Mouse (Mus musculus): ENCODE data around the gene Ptpn20. TPM values are rescaled to one million over a fixed set of nuclear protein-coding genes. Genes with fewer than 3 reads are reported as not detected.

Gene Ptpn20
- polyA plus RNA-seq, 1 experiment from 2014 or later: 0.13 TPM

DNA sequence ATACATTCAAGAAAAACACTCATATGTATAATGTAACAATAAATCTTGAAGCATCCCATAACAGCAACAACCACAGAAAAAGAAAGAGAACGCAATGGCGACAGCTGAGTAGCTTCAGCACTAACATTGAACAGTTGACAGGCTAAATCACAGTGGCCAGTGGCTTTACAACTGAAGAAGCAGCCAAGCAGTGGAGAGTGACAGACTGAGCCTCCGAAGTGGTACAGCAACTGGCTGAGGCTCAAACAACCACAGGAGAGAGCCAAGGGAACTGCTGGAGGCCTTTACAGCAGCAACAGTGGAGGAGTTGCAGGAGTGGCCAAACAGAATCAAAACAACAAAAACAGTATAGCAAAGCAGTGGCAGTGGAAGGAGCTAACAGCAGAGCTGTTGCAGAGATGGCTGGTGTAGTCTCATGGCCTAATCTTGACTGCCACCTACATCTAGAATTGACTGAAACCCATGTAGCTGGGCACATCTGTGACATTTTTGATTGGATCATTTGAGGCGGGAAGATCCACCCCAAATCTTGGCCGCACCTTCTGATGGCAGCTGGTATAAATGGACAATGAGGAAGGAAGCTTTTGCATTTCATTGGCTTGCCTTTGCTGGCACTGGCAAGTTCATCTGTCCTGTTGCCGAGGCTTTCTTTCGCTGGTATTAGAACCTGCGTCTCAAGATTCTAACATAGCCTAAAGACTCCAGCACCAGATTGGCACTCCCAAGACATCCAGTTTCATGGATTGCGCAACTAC lies 9.5 kb downstream of the Ptpn20 start:
- ATAC-seq (ENCODE audit: low FRiP score, low TSS enrichment): no peak
- Histone ChIP-seq H3K4me3 (replicated peaks; ENCODE audit: low read depth, low read length) (no peak overlapping the region), H3K36me3 (ENCODE audit: control insufficient read depth, insufficient read depth, low read length) (no peaks in the 10 kb centered on the region), H3K4me2 (ENCODE audit: low read length) (no peak overlapping the region), H3K27me3 (ENCODE audit: control insufficient read depth, insufficient read depth, low read length) (no peaks in the 10 kb centered on the region), H3K9ac (replicated peaks; ENCODE audit: low read length) (no peak overlapping the region), H3K4me1 (ENCODE audit: control insufficient read depth, insufficient read depth, low read length) (no peaks in the 10 kb centered on the region), H3K9me3 (ENCODE audit: control insufficient read depth, low read length) (no peaks in the 10 kb centered on the region), H3K27ac (replicated peaks; ENCODE audit: low read depth, low read length) (no peak overlapping the region)
- no peak for DNase-seq
- whole genome bisulfite sequencing: 94% methylated on average over 9 of the region's 9 CpGs

DNA sequence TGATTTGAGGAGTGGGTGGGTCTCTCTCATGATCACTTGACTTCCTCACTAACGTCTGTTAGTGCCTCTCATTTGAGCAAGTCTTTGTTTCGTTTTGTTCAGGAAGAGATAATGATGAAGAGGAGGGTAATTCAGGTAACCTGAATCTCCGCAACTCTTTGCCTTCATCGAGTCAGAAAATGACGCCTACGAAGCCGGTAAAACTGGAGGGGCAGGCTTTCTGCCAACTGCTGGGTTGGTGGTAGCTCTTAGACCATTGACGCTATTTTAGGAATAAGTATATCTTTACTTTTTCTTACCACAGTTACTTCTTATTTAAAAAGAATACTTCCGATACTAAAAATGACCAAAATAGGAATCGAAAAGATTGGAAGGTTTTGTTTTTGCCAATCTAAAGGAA lies 18.4 kb downstream of the Ptpn20 start:
- H3K27ac ChIP-seq (replicated peaks; ENCODE audit: low read depth, low read length): no peak overlapping the region
- H3K36me3 ChIP-seq (ENCODE audit: control insufficient read depth, insufficient read depth, low read length): no peaks in the 10 kb centered on the region
- no peaks in the 10 kb centered on the region for H3K9me3 ChIP-seq (ENCODE audit: control insufficient read depth, low read length)
- no peaks in the 10 kb centered on the region for H3K27me3 ChIP-seq (ENCODE audit: control insufficient read depth, insufficient read depth, low read length)
- DNase-seq: no peak
- ATAC-seq (ENCODE audit: low FRiP score, low TSS enrichment): no peak
- no peak overlapping the region for H3K4me3 ChIP-seq (replicated peaks; ENCODE audit: low read depth, low read length)
- no peak overlapping the region for H3K4me2 ChIP-seq (ENCODE audit: low read length)
- 92% methylated on average over 10 of the region's 10 CpGs for WGBS
- no peaks in the 10 kb centered on the region for H3K4me1 ChIP-seq (ENCODE audit: control insufficient read depth, insufficient read depth, low read length)
- no peak overlapping the region for H3K9ac ChIP-seq (replicated peaks; ENCODE audit: low read length)

DNA sequence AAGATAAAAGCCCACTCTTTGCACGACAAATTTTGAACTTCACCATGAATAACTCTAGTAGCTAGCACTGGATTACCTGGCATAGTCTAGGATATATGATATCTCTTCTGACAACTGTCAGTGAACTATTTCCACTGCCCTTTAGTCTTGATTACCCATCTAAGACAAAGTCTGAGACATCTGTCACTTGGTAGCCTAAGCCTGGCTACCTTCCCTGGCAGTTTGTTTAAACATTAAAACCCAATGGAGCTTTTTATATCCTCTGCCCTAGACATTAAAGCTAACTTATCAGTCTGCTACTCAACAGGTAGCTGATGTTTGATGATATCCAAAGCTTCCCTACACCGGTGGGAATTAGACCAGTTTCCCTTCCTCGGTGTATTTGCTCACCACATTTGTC lies 36.0 kb downstream of the Ptpn20 start:
- WGBS: 87% methylated on average over 3 of the region's 3 CpGs
- Histone ChIP-seq H3K4me1 (ENCODE audit: control insufficient read depth, insufficient read depth, low read length) (no peaks in the 10 kb centered on the region), H3K4me2 (ENCODE audit: low read length) (no peak overlapping the region), H3K27ac (replicated peaks; ENCODE audit: low read depth, low read length) (no peak overlapping the region), H3K9me3 (ENCODE audit: control insufficient read depth, low read length) (no peaks in the 10 kb centered on the region), H3K4me3 (replicated peaks; ENCODE audit: low read depth, low read length) (no peak overlapping the region), H3K27me3 (ENCODE audit: control insufficient read depth, insufficient read depth, low read length) (no peaks in the 10 kb centered on the region), H3K36me3 (ENCODE audit: control insufficient read depth, insufficient read depth, low read length) (no peaks in the 10 kb centered on the region), H3K9ac (replicated peaks; ENCODE audit: low read length) (no peak overlapping the region)
- no peak for ATAC-seq (ENCODE audit: low FRiP score, low TSS enrichment)
- no peak for DNase-seq

DNA sequence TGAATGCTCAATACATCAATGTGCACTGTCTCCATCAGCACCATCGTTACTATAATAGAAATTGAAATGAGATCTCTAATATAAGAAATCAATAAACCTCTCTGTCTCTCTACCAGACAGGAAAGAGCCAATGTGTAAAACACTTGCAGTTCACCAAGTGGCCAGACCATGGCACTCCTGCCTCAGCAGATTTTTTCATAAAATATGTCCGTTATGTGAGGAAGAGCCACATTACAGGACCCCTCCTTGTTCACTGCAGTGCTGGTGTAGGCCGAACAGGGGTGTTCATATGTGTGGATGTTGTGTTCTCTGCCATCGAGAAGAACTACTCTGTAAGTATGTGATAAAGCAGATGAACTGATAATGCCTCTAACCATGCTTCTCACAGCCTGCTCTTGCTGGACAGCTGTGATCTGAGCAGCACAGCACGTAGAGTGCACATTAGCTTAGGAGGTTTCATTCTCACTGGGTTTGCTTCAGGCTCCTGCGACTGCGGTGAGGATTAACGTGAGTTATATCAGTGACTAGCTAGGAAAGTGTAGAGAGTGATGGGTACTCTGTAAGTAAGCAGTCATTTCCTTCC lies 43.9 kb downstream of the Ptpn20 start:
- peak; percentile 78 for DNase-seq
- Histone ChIP-seq H3K9me3 (ENCODE audit: control insufficient read depth, low read length) (no peaks in the 10 kb centered on the region), H3K9ac (replicated peaks; ENCODE audit: low read length) (no peak overlapping the region), H3K36me3 (ENCODE audit: control insufficient read depth, insufficient read depth, low read length) (no peaks in the 10 kb centered on the region), H3K27me3 (ENCODE audit: control insufficient read depth, insufficient read depth, low read length) (no peaks in the 10 kb centered on the region), H3K4me2 (ENCODE audit: low read length) (no peak overlapping the region), H3K4me3 (replicated peaks; ENCODE audit: low read depth, low read length) (no peak overlapping the region), H3K27ac (replicated peaks; ENCODE audit: low read depth, low read length) (no peak overlapping the region), H3K4me1 (ENCODE audit: control insufficient read depth, insufficient read depth, low read length) (no peaks in the 10 kb centered on the region)
- 65% methylated on average over 8 of the region's 8 CpGs for WGBS
- ATAC-seq (ENCODE audit: low FRiP score, low TSS enrichment): no peak

DNA sequence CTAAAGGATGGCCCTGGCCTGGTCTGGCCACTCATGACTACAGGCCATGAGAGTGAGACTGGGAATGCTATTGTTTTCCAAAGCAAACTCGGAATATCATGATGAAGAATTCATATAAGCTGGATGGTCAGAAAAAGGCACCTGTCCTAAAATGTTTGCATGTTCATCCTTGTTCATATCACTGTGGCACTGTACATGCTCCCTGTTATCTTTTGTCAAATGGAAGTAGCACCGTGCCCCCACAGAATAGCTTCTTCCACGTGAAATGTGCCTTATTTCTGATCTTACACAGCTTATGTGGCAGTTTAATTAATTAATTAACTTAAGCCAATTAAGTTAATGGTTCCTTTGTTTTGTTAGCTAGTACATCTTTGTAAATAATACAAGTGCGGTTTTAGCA lies 45.3 kb downstream of the Ptpn20 start:
- WGBS: 89% methylated on average over 4 of the region's 4 CpGs
- H3K9ac ChIP-seq (replicated peaks; ENCODE audit: low read length): no peak overlapping the region
- no peak overlapping the region for H3K27ac ChIP-seq (replicated peaks; ENCODE audit: low read depth, low read length)
- no peak overlapping the region for H3K4me3 ChIP-seq (replicated peaks; ENCODE audit: low read depth, low read length)
- no peaks in the 10 kb centered on the region for H3K36me3 ChIP-seq (ENCODE audit: control insufficient read depth, insufficient read depth, low read length)
- H3K4me2 ChIP-seq (ENCODE audit: low read length): no peak overlapping the region
- H3K9me3 ChIP-seq (ENCODE audit: control insufficient read depth, low read length): no peaks in the 10 kb centered on the region
- ATAC-seq (ENCODE audit: low FRiP score, low TSS enrichment) (no peak), DNase-seq (no peak)
- H3K27me3 ChIP-seq (ENCODE audit: control insufficient read depth, insufficient read depth, low read length): no peaks in the 10 kb centered on the region
- no peaks in the 10 kb centered on the region for H3K4me1 ChIP-seq (ENCODE audit: control insufficient read depth, insufficient read depth, low read length)

DNA sequence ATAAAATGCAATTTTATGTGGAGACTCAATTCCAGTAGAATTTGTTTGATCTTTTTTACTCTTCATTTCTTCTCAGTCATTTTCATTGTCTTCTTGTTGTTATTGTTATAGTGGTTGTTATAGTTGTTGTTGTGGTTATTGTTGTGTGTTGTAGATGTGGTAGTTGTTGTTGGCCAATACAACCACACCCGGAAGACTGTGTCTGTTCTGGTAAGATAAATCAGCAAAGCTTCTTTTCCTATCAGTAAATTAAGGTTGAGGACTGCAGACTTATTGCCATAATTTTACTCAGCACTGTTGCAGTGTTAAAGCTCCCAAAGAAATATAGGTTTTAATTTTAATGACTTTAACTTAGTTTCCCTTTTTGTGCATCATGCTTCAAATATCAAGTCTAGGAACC lies 45.8 kb downstream of the Ptpn20 start:
- ATAC-seq (ENCODE audit: low FRiP score, low TSS enrichment) (no peak), DNase-seq (no peak)
- no peak overlapping the region for H3K9ac ChIP-seq (replicated peaks; ENCODE audit: low read length)
- H3K4me1 ChIP-seq (ENCODE audit: control insufficient read depth, insufficient read depth, low read length): no peaks in the 10 kb centered on the region
- H3K9me3 ChIP-seq (ENCODE audit: control insufficient read depth, low read length): no peaks in the 10 kb centered on the region
- H3K27ac ChIP-seq (replicated peaks; ENCODE audit: low read depth, low read length): no peak overlapping the region
- no peak overlapping the region for H3K4me2 ChIP-seq (ENCODE audit: low read length)
- no peaks in the 10 kb centered on the region for H3K27me3 ChIP-seq (ENCODE audit: control insufficient read depth, insufficient read depth, low read length)
- no peak overlapping the region for H3K4me3 ChIP-seq (replicated peaks; ENCODE audit: low read depth, low read length)
- H3K36me3 ChIP-seq (ENCODE audit: control insufficient read depth, insufficient read depth, low read length): no peaks in the 10 kb centered on the region
- WGBS: 92% methylated on average over 1 of the region's 1 CpGs

DNA sequence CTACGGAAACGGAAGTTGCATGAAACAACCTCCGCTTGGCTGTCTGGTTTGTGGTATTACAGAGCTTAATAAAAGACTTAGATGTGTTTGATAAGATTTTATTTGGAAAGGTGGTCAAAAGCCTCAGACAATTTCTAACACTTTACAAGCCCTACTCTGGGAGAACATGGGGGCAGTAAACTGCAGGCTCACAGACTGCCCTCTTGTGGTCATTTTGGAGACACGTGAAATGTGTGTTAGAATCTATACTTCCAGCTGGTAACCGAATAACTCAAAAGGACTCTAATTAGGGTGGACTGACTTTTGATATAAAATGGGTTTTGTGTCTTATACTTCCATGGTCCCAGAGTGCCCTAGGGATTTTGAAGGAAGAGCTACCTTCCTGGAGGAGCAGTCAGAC lies 50.4 kb downstream of the Ptpn20 start:
- ATAC-seq (ENCODE audit: low FRiP score, low TSS enrichment) (no peak), DNase-seq (peak; percentile 41)
- WGBS: 75% methylated on average over 5 of the region's 5 CpGs
- no peak overlapping the region for H3K27ac ChIP-seq (replicated peaks; ENCODE audit: low read depth, low read length)
- no peak overlapping the region for H3K4me3 ChIP-seq (replicated peaks; ENCODE audit: low read depth, low read length)
- H3K36me3 ChIP-seq (ENCODE audit: control insufficient read depth, insufficient read depth, low read length): no peaks in the 10 kb centered on the region
- no peaks in the 10 kb centered on the region for H3K27me3 ChIP-seq (ENCODE audit: control insufficient read depth, insufficient read depth, low read length)
- H3K4me2 ChIP-seq (ENCODE audit: low read length): no peak overlapping the region
- no peaks in the 10 kb centered on the region for H3K9me3 ChIP-seq (ENCODE audit: control insufficient read depth, low read length)
- H3K4me1 ChIP-seq (ENCODE audit: control insufficient read depth, insufficient read depth, low read length): no peaks in the 10 kb centered on the region
- no peak overlapping the region for H3K9ac ChIP-seq (replicated peaks; ENCODE audit: low read length)

DNA sequence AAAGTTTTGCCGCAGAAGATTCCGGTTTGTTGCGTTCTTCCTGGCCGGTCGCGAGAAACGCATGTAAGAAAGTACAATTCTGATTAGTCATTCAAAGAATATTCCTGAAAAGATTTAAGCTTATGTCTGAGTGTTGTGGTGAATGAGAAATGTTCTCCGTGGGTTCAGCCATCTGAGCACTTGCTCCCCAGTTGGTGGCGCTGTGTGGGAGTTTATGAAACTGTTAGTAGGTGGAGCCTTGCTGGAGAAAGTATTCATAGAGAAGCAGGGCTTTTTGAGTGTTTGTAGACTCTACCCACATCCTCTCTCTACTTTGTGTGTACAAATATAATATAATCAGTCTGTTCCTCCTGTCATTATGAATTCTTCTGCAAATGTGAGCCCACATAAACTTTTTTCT lies 61.7 kb downstream of the Ptpn20 start:
- H3K9ac ChIP-seq (replicated peaks; ENCODE audit: low read length): no peak overlapping the region
- no peaks in the 10 kb centered on the region for H3K4me1 ChIP-seq (ENCODE audit: control insufficient read depth, insufficient read depth, low read length)
- no peaks in the 10 kb centered on the region for H3K27me3 ChIP-seq (ENCODE audit: control insufficient read depth, insufficient read depth, low read length)
- ATAC-seq (ENCODE audit: low FRiP score, low TSS enrichment): no peak
- H3K27ac ChIP-seq (replicated peaks; ENCODE audit: low read depth, low read length): no peak overlapping the region
- no peaks in the 10 kb centered on the region for H3K9me3 ChIP-seq (ENCODE audit: control insufficient read depth, low read length)
- no peak for DNase-seq
- H3K4me2 ChIP-seq (ENCODE audit: low read length): no peak overlapping the region
- no peaks in the 10 kb centered on the region for H3K36me3 ChIP-seq (ENCODE audit: control insufficient read depth, insufficient read depth, low read length)
- H3K4me3 ChIP-seq (replicated peaks; ENCODE audit: low read depth, low read length): no peak overlapping the region
- WGBS: 91% methylated on average over 9 of the region's 9 CpGs

DNA sequence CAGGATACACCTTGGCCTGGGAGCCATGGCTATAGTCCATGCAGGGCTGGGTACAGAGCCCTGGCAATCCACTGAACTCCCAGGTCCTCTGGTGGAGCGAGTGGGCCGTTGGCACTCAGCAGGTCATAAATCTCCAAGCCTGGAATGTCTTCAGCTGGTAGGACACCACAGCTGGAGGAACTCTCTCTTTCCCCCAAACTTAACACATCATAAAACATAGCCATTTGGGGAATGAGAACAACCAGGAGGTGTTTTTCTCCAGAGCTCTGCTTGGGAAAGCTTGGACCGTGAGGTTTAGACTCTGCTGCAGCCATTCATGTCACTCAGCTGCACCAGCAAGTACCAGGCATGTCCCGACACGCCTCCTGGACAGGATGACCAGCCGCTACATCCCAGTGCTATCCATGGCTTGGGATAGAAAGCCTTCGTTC lies 68.5 kb downstream of the Ptpn20 start:
- H3K36me3 ChIP-seq (ENCODE audit: control insufficient read depth, insufficient read depth, low read length): no peaks in the 10 kb centered on the region
- no peak for ATAC-seq (ENCODE audit: low FRiP score, low TSS enrichment)
- no peak overlapping the region for H3K27ac ChIP-seq (replicated peaks; ENCODE audit: low read depth, low read length)
- no peak for DNase-seq
- WGBS: 90% methylated on average over 7 of the region's 7 CpGs
- H3K4me1 ChIP-seq (ENCODE audit: control insufficient read depth, insufficient read depth, low read length): no peaks in the 10 kb centered on the region
- H3K27me3 ChIP-seq (ENCODE audit: control insufficient read depth, insufficient read depth, low read length): no peaks in the 10 kb centered on the region
- no peaks in the 10 kb centered on the region for H3K9me3 ChIP-seq (ENCODE audit: control insufficient read depth, low read length)
- H3K4me3 ChIP-seq (replicated peaks; ENCODE audit: low read depth, low read length): no peak overlapping the region
- no peak overlapping the region for H3K4me2 ChIP-seq (ENCODE audit: low read length)
- no peak overlapping the region for H3K9ac ChIP-seq (replicated peaks; ENCODE audit: low read length)
